Mouse (Mus musculus): ENCODE measurements around the gene Acly.

Acly gene

DNA sequence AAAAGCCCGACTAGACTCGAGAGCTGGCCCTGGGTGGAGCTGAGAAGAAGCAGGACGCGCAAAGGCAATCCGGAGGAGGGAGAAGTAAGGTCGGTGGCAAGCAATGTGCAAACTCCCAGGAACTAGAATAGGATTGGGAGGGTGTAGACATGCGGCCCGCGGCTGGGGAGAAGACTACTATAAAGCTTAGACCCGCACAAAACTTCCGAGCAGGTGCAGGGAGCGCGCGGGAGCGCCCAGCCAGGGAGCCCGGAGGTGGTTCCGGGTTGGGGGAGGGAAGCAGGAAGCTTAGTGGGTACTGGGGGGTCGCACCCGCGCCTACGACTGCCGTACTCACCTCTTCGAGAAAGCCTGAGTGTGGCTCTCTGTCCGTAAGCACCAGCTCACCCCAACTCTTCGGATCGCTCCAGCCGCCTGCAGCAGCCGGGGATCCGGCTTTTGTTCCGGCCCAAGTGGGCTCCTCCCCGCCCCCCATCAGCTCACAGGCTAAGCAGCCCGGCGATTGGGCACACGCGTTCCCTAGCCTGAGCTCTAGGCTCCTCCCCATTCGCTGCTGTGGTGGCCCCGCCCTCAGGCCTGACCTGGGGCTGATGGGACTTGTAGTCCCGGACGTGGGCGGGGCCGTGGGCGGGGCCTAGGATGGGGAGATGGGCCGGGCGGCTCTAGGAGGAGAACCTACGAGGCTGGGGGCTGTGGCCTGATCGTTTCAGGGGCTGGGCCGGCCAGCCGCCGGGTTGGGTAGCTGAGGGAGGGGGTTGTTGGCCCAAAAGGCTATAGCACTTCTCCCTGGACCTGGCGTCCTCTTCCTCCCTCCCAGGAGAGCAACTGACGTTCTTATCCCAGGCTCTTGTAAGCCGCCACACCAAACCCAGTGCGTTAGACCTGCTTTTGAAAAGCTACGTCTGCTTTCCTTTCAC, at the start of gene Acly:
Gene Acly (minus strand): TSS at position 543 of the 917 bp plus-strand sequence.
- DNase-seq = peak; percentile 99

GRCm38 (mm10) chr11:100576256-100576655, 48.5 kb upstream of the Acly start:
- DNase-seq = no peak

DNA sequence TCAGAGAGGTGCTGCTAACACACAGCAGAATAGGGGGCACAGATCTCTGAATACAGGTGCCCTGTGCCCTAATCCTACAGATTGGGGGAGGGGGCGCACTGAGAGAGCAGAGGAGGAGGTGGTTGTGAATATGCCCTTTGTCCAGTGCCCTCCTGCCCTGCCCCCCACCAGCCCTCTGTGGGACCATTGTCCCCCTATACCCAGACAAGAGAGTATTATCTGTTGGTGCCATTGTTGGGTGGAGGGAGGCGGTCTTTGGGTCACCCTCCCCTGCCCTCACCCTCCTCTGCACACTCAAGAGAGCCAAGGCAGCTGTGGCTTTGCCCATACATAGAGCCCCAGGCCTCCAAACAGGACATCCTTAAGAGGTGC, 47.7 kb upstream of the Acly start:
- no peak for DNase-seq

GRCm38 (mm10) chr11:100574708-100575483, 47.1 kb upstream of the Acly start, which contains the start of gene Cnp:
Cnp (plus strand) TSS chr11:100574904.
- DNase-seq = peak; percentile 83 to 86

DNA sequence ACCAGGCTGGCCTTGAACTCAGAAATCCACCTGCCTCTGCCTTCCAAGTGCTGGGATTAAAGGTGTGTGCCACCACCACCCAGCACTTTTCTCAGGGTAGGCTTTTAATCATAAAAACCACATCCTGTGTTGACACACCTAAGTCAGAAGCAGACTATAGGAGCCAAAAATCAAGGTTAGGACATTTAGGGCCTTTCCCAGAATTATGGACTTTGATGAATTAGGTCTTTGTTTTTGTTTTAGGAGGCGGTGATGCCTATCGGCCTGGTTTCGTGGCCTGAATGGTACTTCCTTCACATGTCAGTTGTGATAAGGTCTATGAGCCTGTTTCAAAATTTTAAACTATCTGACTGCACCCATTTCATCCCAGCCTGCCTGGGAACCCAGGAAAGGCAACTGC, 46.4 kb upstream of the Acly start:
- no peak for DNase-seq

- no peak for DNase-seq
Measured at GRCm38 (mm10) chr11:100571202-100571567, 43.4 kb upstream of the Acly start.

DNA sequence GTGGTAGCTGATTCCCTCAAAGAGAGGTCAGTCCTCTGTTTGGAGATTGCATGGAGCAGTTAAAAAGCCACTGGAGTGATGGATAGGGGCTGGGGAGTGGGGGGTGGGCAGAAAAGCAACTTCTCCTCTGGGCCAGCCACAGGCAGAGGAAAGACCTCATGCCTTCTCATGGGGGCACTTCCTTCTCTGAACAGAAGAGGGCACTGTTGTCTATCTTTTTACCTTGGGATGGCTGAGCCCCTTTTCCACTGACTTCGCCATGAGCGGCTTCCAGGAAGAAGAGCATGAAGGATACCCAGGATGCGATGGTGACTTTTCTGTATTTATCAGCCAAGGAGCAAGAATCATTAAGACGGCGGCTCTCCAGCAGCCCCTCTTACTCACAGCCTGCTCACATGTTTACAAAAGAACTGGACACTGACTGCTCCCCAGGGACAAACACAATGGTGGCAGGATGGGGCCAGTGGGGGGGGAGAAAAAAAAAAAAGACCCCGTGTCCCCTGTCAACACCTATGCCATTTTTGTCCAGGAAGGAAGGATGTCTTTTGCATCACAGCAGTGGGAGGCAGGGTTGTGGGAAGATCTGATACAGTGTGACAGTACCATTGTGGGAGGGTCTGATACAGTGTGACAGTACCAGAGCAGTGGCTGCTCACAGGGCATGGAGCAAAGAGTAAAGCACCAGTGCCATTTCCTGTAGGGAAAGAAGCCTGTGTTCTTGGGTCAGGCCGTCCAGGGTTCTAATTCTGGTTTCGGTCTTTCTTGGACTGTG, 42.8 kb upstream of the Acly start:
- peak; percentile 59 to 77 for DNase-seq

DNA sequence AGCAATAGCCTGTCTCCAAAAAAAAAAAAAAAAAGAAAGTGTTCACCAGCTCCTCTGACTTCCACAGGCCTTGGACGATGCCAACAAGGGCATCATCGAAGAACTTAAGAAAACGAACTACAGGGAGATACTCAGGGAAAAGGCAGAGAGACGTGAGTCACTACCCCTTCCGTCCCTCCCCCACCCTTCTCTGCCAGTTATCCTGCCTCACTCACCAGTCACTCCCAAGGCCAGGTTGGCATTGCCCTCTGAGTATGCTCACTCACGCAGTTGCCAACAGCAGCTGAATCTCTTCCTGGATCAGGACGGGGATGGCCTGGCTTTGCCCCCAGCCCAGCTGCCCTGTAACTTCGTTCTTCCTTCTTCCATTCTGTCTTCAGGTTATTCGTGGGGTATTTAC, 42.0 kb upstream of the Acly start:
- DNase-seq = no peak

GRCm38 (mm10) chr11:100568692-100569091, 40.9 kb upstream of the Acly start:
- DNase-seq = no peak

GRCm38 (mm10) chr11:100567815-100568245, 40.0 kb upstream of the Acly start:
- DNase-seq = no peak

DNA sequence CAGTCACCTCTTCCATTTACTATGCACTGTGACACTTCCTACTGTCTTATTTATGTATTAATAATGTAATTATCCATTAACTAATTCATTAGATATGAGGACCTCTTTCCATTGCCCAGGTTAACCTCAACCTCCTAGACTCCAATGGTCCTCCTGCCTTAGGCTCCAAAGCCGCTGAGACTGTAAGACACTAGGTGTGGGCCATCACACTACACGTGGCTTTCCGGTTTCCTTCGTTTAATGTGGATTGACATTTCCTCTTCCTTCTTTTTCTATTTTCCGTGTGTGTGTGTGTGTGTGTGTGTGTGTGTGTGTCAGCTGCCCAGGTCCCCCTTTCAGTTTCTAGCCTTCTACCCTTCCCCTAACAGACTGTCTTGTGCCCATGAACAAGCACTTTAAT, 39.4 kb upstream of the Acly start:
- DNase-seq = no peak

DNA sequence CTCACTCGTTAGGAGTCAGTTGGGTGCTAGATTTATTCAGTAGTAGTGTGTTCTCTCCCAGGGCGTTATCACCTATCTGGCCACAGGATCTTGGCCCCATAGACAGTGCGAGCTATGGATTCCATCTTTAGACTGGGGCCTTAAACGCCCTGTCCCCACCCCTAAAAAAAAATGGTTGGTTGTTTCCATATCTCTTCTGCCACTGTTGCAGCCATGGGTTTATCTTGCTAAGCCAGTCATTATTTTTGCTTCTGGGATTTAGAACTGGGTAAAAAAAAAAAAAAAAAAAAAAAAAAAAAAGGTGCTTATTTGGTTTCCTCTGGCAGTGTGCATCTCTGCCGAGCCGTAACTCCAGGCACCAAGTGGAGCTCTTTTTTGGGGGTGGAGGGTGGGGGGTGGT, 36.9 kb upstream of the Acly start:
- no peak for DNase-seq

- no peak for DNase-seq
Measured at GRCm38 (mm10) chr11:100564297-100564696, 36.5 kb upstream of the Acly start.

DNA sequence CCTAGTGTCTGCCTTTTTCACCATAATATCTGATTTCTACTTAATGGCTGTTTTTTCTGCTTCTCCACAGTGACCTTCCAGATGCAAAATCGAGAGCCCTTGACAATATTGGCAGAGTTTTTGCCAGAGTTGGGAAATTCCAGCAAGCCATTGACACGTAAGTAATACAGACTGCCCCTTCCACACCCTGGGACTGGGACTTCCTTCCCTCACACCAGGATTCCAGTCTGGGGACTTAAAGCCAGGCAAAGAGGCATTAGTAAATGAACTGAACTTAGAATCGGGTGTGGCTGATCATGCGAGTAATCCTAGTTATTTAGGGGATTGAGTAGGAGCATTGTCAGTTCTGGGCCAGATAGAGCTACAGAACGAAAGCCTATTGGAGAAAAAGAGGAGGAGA, 33.9 kb upstream of the Acly start:
- DNase-seq = no peak

- no peak for DNase-seq
Measured at GRCm38 (mm10) chr11:100559476-100559875, 31.7 kb upstream of the Acly start.

GRCm38 (mm10) chr11:100557563-100557962, 29.8 kb upstream of the Acly start:
- DNase-seq = no peak

GRCm38 (mm10) chr11:100555583-100555982, 27.8 kb upstream of the Acly start:
- peak; percentile 65 to 74 for DNase-seq

GRCm38 (mm10) chr11:100552842-100553241, 25.0 kb upstream of the Acly start:
- DNase-seq = peak; percentile 84 to 90

DNA sequence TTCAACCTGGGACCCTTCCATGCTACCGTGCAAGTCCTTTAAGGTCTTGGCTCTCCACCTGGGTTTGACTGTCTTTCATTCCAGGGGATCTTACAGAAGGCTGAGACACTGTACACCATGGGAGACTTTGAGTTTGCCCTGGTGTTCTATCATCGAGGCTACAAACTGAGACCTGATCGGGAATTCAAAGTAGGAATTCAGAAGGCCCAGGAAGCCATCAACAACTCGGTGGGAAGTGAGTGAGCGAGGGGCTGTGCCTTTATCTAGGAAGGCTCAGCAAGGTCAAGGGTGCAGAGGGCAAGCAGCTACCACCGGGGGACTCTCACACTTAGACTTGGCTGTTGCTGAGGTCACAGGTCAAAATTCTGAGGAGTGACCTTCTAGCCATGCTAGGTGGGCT, 22.3 kb upstream of the Acly start:
- no peak for DNase-seq

- no peak for DNase-seq
Measured at GRCm38 (mm10) chr11:100549466-100549865, 21.7 kb upstream of the Acly start.

DNA sequence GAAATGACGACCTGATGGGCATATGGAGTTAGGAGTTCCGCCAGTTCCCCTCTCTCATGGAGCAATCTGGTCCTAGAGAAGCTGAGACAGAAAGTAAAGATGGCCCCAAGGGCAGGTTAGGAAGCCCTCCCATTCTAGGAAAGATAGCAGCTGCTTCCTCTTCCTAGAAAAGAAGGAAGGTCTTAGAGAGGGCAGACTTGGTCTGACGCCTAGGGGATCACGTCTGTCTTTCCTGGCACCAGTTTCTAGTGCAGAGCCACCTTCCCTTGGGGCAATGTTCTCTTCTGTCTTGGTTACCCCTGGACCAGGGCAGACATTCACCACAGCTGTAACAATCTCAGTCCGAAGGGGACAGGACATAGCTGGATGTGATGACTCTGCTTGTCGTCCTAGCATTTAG, 20.3 kb upstream of the Acly start:
- no peak for DNase-seq

DNA sequence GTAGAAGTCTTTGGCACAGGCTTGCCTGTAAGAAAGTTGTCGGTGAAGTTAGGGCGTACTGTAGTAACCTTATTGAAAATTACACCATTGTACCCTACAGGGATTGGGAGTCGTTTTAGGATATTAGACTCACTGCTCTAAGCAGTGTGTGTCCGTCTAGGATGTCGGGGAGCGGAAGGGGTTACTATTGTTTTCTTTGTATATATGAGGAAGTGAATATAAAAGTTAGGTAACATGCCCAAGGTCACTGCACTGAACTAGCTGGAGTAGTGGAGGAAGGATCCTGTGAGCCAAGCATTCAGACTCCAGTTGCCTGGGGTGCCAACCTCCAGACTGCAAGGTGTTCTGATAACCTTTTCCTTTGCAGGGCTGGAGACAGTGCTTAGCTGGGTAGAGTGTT, 19.2 kb upstream of the Acly start:
- DNase-seq = no peak

GRCm38 (mm10) chr11:100545746-100546085, 17.9 kb upstream of the Acly start:
- DNase-seq = no peak

All from lung, adult 18-20 months (tissue).